ENCODE assay signal across 17 mouse cellular contexts in the genomic region with DNA sequence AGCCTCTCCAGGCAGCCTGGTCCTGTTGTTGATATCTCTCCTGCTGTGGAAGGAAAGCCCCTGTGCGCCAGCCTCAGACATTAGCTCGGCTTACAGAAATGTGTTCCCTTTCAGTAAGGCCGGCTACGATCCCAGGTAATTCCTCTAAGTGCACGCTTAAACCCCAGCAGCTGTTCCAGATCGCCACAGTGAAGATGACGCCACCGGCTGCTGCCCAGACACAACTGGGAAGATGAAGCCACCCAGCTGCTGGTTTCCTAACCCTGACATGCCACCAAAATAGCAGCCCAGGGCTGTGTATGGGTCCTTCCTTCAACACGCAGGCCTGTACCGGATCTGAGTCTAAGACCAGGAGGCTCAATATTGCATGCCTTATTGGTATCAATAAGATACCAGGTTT.
DNase-seq lines count a peak whose midpoint lies in the region; ATAC-seq and TF ChIP-seq lines count a peak whose summit lies in the region.
"Had no signal": no experiment of that assay in that cellular context is flagged by ENCODE, and none has a peak within 500 bp of the region (broad histone marks: within the 10 kb centered on the region; RNA-seq: fewer than 3 reads in every experiment).

No protein-coding gene starts in this region.

- ATAC-seq in kidney, postnatal 0 days (replicated peaks; ENCODE audit: low FRiP score, low read depth) = no peak
- ATAC-seq in limb, embryonic 14.5 days (ENCODE audit: low FRiP score, low read depth) = peak; percentile 74
- no peak for ATAC-seq in liver, embryonic 12.5 days

- peak; percentile 21 for DNase-seq in kidney, postnatal 0 days (ENCODE audit: low spot score)
- DNase-seq in kidney, postnatal 36 days = no peak
- DNase-seq in gastrocnemius, adult 18-20 months (ENCODE audit: low spot score) = peak; percentile 64
- DNase-seq in limb, embryonic 14.5 days (ENCODE audit: low spot score) = peak; percentile 37
- DNase-seq in retina, postnatal 1 day = peak; percentile 36
- DNase-seq in neural tube, embryonic 10.5 days (ENCODE audit: extremely low spot score, low spot score) = no peak
- no peak for DNase-seq in T-cell, adult 2 months (ENCODE audit: low spot score)
- DNase-seq: adrenal gland, postnatal 10 days; cerebellum, adult 9-11 months; heart, postnatal 36 days; right cerebral cortex, postnatal 4 days; thymus, postnatal 25 days had no signal

- H3K4me2 ChIP-seq in kidney, postnatal 0 days (ENCODE audit: low read length) = no peak overlapping the region
- no peak overlapping the region for H3K4me2 ChIP-seq in limb, embryonic 14.5 days (replicated peaks; ENCODE audit: low read depth, low read length, severe bottlenecking)
- H3K4me2 ChIP-seq in liver, embryonic 12.5 days = no peak overlapping the region
- H3K4me2 ChIP-seq: embryonic facial prominence, embryonic 12.5 days; heart, embryonic 11.5 days had no signal

- H3K4me3 ChIP-seq in kidney, postnatal 0 days (replicated peaks; ENCODE audit: low read depth, low read length) = no peak overlapping the region
- H3K4me3 ChIP-seq in limb, embryonic 14.5 days (replicated peaks; ENCODE audit: low read length) = no peak overlapping the region
- H3K4me3 ChIP-seq in liver, embryonic 12.5 days = no peak overlapping the region
- H3K4me3 ChIP-seq: embryonic facial prominence, embryonic 12.5 days; forebrain, embryonic 10.5 days; megakaryocyte, embryonic 14.5 days had no signal

- WGBS in kidney, postnatal 0 days = 55% methylated on average over 10 of the region's 10 CpGs
- 53% methylated on average over 10 of the region's 10 CpGs for WGBS in limb, embryonic 14.5 days
- 74% methylated on average over 10 of the region's 10 CpGs for WGBS in liver, embryonic 12.5 days (ENCODE audit: insufficient replicate concordance)

- no peaks in the 10 kb centered on the region for H3K27me3 ChIP-seq in kidney, postnatal 0 days (ENCODE audit: insufficient read depth, low read length)
- H3K27me3 ChIP-seq in limb, embryonic 14.5 days (ENCODE audit: control insufficient read depth, insufficient read depth, low read length) = peaks cover 10% of the 10 kb centered on the region; the same call in 1 of the 2 replicates
- no peaks in the 10 kb centered on the region for H3K27me3 ChIP-seq in liver, embryonic 12.5 days (replicated peaks)
- H3K27me3 ChIP-seq: embryonic facial prominence, embryonic 12.5 days; megakaryocyte, embryonic 14.5 days had no signal

- no peak overlapping the region for H3K9ac ChIP-seq in kidney, postnatal 0 days (ENCODE audit: low read depth, low read length)
- H3K9ac ChIP-seq in limb, embryonic 14.5 days (ENCODE audit: low read depth, low read length, severe bottlenecking) = no peak overlapping the region
- H3K9ac ChIP-seq in liver, embryonic 12.5 days = no peak overlapping the region
- H3K9ac ChIP-seq: embryonic facial prominence, embryonic 12.5 days had no signal

- no peak for TF ChIP-seq POLR2A in limb, embryonic 14.5 days (IDR thresholded peaks at IDR 0.05; ENCODE audit: borderline replicate concordance, extremely low read depth, insufficient read depth, insufficient read length)

- no peaks in the 10 kb centered on the region for H3K4me1 ChIP-seq in kidney, postnatal 0 days (replicated peaks; ENCODE audit: insufficient read depth, low read length)
- peaks cover 26% of the 10 kb centered on the region for H3K4me1 ChIP-seq in limb, embryonic 14.5 days (ENCODE audit: control insufficient read depth, insufficient read depth, low read length)
- H3K4me1 ChIP-seq in liver, embryonic 12.5 days = no peaks in the 10 kb centered on the region
- H3K4me1 ChIP-seq: embryonic facial prominence, embryonic 12.5 days; megakaryocyte, embryonic 14.5 days had no signal

- no peaks in the 10 kb centered on the region for H3K36me3 ChIP-seq in kidney, postnatal 0 days (ENCODE audit: insufficient read depth, low read length)
- H3K36me3 ChIP-seq in limb, embryonic 14.5 days (ENCODE audit: control insufficient read depth, insufficient read depth, low read length) = no peaks in the 10 kb centered on the region
- no peaks in the 10 kb centered on the region for H3K36me3 ChIP-seq in liver, embryonic 12.5 days
- H3K36me3 ChIP-seq: embryonic facial prominence, embryonic 12.5 days; forebrain, embryonic 10.5 days had no signal

- TF ChIP-seq CTCF in kidney, postnatal 0 days (IDR thresholded peaks at IDR 0.05; ENCODE audit: low read depth) = no peak

- H3K9me3 ChIP-seq in kidney, postnatal 0 days (replicated peaks; ENCODE audit: low read length) = no peaks in the 10 kb centered on the region
- H3K9me3 ChIP-seq in limb, embryonic 14.5 days (ENCODE audit: control insufficient read depth, low read length) = no peaks in the 10 kb centered on the region
- no peaks in the 10 kb centered on the region for H3K9me3 ChIP-seq in liver, embryonic 12.5 days (replicated peaks)
- H3K9me3 ChIP-seq: embryonic facial prominence, embryonic 12.5 days; forebrain, embryonic 10.5 days had no signal

- no peak overlapping the region for H3K27ac ChIP-seq in kidney, postnatal 0 days
- H3K27ac ChIP-seq in limb, embryonic 14.5 days (replicated peaks; ENCODE audit: low read depth, low read length) = no peak overlapping the region
- H3K27ac ChIP-seq in liver, embryonic 12.5 days = no peak overlapping the region
- H3K27ac ChIP-seq: embryonic facial prominence, embryonic 12.5 days; forebrain, embryonic 10.5 days had no signal

Comparison
In these comparisons a context has a peak if more than half of its experiments do, and no peak if none do; other contexts are left out.
1. DNase-seq: peak in kidney, postnatal 0 days (single experiment), gastrocnemius, adult 18-20 months (single experiment), limb, embryonic 14.5 days (single experiment) and retina, postnatal 1 day (single experiment); none in kidney, postnatal 36 days (0 of 2), neural tube, embryonic 10.5 days (single experiment) and T-cell, adult 2 months (single experiment).